Mouse (Mus musculus) myocyte (in vitro differentiated cells): ENCODE measurements around the gene Polr3gl.

ENCODE experiments used
- E2F4 ChIP-seq: IDR thresholded peaks from one replicate; pipeline ENCODE4 v1.6.1; 2011; ENCODE audit warnings: mild to moderate bottlenecking, control low read depth, moderate library complexity; ENCODE audit not compliant: insufficient read depth
- MYOD1 ChIP-seq, 3 experiments: IDR thresholded peaks; one replicate each; pipeline ENCODE4 v1.6.1; 2011; ENCODE audit warnings: control low read depth in 2 of 3, low read depth in 2 of 3, mild to moderate bottlenecking in 2 of 3, moderate library complexity in 1 of 3; ENCODE audit not compliant: insufficient read length in 2 of 3, control insufficient read depth in 1 of 3
- POLR2A ChIP-seq: IDR thresholded peaks from one replicate; pipeline ENCODE4 v1.6.1; 2011; ENCODE audit warnings: low read depth, mild to moderate bottlenecking, control low read depth, moderate library complexity; ENCODE audit not compliant: insufficient read length
- TCF3 ChIP-seq: IDR thresholded peaks from one replicate; pipeline ENCODE4 v1.6.1; 2011; ENCODE audit warnings: low read depth, control low read depth; ENCODE audit not compliant: insufficient read length
- USF1 ChIP-seq: IDR thresholded peaks from one replicate; pipeline ENCODE4 v1.6.1; 2011; ENCODE audit warnings: low read depth, mild to moderate bottlenecking, control low read depth, moderate library complexity

DNA sequence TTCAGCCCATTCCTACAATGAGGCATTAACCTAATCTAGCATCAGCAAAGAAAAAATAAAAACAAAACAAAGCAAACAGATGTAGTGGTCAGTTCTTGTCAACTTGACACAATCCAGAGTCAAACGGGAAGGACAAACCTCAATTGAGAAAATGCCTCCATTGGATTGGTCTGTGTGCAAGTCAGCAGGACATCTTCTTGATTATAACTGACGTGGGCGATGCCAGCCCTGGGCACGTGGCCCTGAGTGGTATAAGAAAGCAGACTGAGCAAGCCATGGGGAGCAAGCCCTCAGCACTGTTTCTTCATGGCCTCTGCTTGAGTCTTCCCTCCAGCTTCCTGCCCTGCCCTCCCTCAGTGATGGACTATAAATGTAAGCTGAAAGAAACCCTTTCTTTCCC is 47.1 kb downstream of the Polr3gl start:
- TF ChIP-seq POLR2A (no peak), USF1 (no peak), E2F4 (no peak), MYOD1 (IDR thresholded peaks at IDR 0.05; ENCODE audit: control insufficient read depth in 1 of 3, insufficient read length in 2 of 3, low read depth in 2 of 3) (no peak), TCF3 (no peak)
